Comparison of ENCODE assay signal across 10 mouse cellular contexts in genomic region chr4:127416906-127417305, GRCm38 (mm10). TPM values are rescaled to one million over a fixed set of nuclear protein-coding genes. Genes with fewer than 3 reads are reported as not detected.
DNase-seq lines count a peak whose midpoint lies in the region; ATAC-seq and TF ChIP-seq lines count a peak whose summit lies in the region.
"Had no signal": no experiment of that assay in that cellular context is flagged by ENCODE, and none has a peak within 500 bp of the region (broad histone marks: within the 10 kb centered on the region; RNA-seq: fewer than 3 reads in every experiment).

No protein-coding gene starts in this region.

- no peak overlapping the region for H3K9ac ChIP-seq in forebrain, embryonic 14.5 days (ENCODE audit: low read length)
- no peak overlapping the region for H3K9ac ChIP-seq in limb, embryonic 14.5 days (ENCODE audit: low read depth, low read length, severe bottlenecking)
- H3K9ac ChIP-seq: limb, embryonic 13.5 days had no signal

- TF ChIP-seq POLR2A in limb, embryonic 14.5 days (IDR thresholded peaks at IDR 0.05; ENCODE audit: borderline replicate concordance, extremely low read depth, insufficient read depth, insufficient read length), result no peak

- peaks cover 29% of the 10 kb centered on the region for H3K4me1 ChIP-seq in forebrain, embryonic 14.5 days (ENCODE audit: control insufficient read depth, insufficient read depth, low read length)
- peaks cover 24% of the 10 kb centered on the region for H3K4me1 ChIP-seq in forebrain, embryonic 10.5 days
- peaks cover 22% of the 10 kb centered on the region for H3K4me1 ChIP-seq in limb, embryonic 14.5 days (ENCODE audit: control insufficient read depth, insufficient read depth, low read length)
- H3K4me1 ChIP-seq in limb, embryonic 10.5 days, result peaks cover 44% of the 10 kb centered on the region
- H3K4me1 ChIP-seq in embryonic facial prominence, embryonic 10.5 days, result peaks cover 37% of the 10 kb centered on the region

- no peaks in the 10 kb centered on the region for H3K36me3 ChIP-seq in forebrain, embryonic 14.5 days (ENCODE audit: control insufficient read depth, insufficient read depth, low read length)
- H3K36me3 ChIP-seq in forebrain, embryonic 10.5 days (replicated peaks), result no peaks in the 10 kb centered on the region
- H3K36me3 ChIP-seq in limb, embryonic 14.5 days (ENCODE audit: control insufficient read depth, insufficient read depth, low read length), result no peaks in the 10 kb centered on the region
- H3K36me3 ChIP-seq in limb, embryonic 10.5 days, result no peaks in the 10 kb centered on the region
- no peaks in the 10 kb centered on the region for H3K36me3 ChIP-seq in embryonic facial prominence, embryonic 10.5 days (replicated peaks)
- H3K36me3 ChIP-seq: limb, embryonic 13.5 days had no signal

- no peak overlapping the region for H3K4me3 ChIP-seq in forebrain, embryonic 14.5 days (ENCODE audit: low read depth, low read length)
- H3K4me3 ChIP-seq in forebrain, embryonic 10.5 days, result no peak overlapping the region
- H3K4me3 ChIP-seq in limb, embryonic 14.5 days (replicated peaks; ENCODE audit: low read length), result no peak overlapping the region
- no peak overlapping the region for H3K4me3 ChIP-seq in limb, embryonic 10.5 days
- H3K4me3 ChIP-seq in embryonic facial prominence, embryonic 10.5 days, result no peak overlapping the region
- H3K4me3 ChIP-seq: limb, embryonic 13.5 days had no signal

- no peak overlapping the region for H3K4me2 ChIP-seq in forebrain, embryonic 14.5 days (ENCODE audit: low read length)
- no peak overlapping the region for H3K4me2 ChIP-seq in limb, embryonic 14.5 days (replicated peaks; ENCODE audit: low read depth, low read length, severe bottlenecking)
- H3K4me2 ChIP-seq: limb, embryonic 13.5 days had no signal

- 38% methylated on average over 7 of the region's 7 CpGs for WGBS in forebrain, embryonic 14.5 days
- WGBS in forebrain, embryonic 10.5 days, result 66% methylated on average over 7 of the region's 7 CpGs
- WGBS in limb, embryonic 14.5 days, result 30% methylated on average over 7 of the region's 7 CpGs
- 51% methylated on average over 7 of the region's 7 CpGs for WGBS in limb, embryonic 10.5 days
- 66% methylated on average over 7 of the region's 7 CpGs for WGBS in embryonic facial prominence, embryonic 10.5 days

- no peaks in the 10 kb centered on the region for H3K27me3 ChIP-seq in forebrain, embryonic 14.5 days (replicated peaks; ENCODE audit: control insufficient read depth, insufficient read depth, low read length)
- H3K27me3 ChIP-seq in forebrain, embryonic 10.5 days (ENCODE audit: poor library complexity, severe bottlenecking), result peaks cover 10% of the 10 kb centered on the region
- H3K27me3 ChIP-seq in limb, embryonic 14.5 days (ENCODE audit: control insufficient read depth, insufficient read depth, low read length), result no peaks in the 10 kb centered on the region
- H3K27me3 ChIP-seq in limb, embryonic 10.5 days (ENCODE audit: low read depth, poor library complexity, severe bottlenecking), result peaks cover 26% of the 10 kb centered on the region; the same call in 1 of the 2 replicates
- H3K27me3 ChIP-seq in embryonic facial prominence, embryonic 10.5 days (replicated peaks; ENCODE audit: low read depth, poor library complexity, severe bottlenecking), result peaks cover 13% of the 10 kb centered on the region; the same call in 1 of the 2 replicates

- H3K9me3 ChIP-seq in forebrain, embryonic 14.5 days (replicated peaks; ENCODE audit: control insufficient read depth, low read length), result no peaks in the 10 kb centered on the region
- H3K9me3 ChIP-seq in forebrain, embryonic 10.5 days, result no peaks in the 10 kb centered on the region
- H3K9me3 ChIP-seq in limb, embryonic 14.5 days (ENCODE audit: control insufficient read depth, low read length), result no peaks in the 10 kb centered on the region
- H3K9me3 ChIP-seq in limb, embryonic 10.5 days (replicated peaks), result no peaks in the 10 kb centered on the region
- H3K9me3 ChIP-seq in embryonic facial prominence, embryonic 10.5 days, result no peaks in the 10 kb centered on the region
- H3K9me3 ChIP-seq: limb, embryonic 13.5 days had no signal

- peak overlapping the region; percentile 55; the same call in 1 of the 2 replicates for H3K27ac ChIP-seq in forebrain, embryonic 14.5 days (ENCODE audit: low read depth, low read length)
- no peak overlapping the region for H3K27ac ChIP-seq in forebrain, embryonic 10.5 days
- no peak overlapping the region for H3K27ac ChIP-seq in limb, embryonic 14.5 days (replicated peaks; ENCODE audit: low read depth, low read length)
- H3K27ac ChIP-seq in limb, embryonic 10.5 days, result no peak overlapping the region
- 0 out of 2 replicates have a peak overlapping the region, but pooled peaks have one; percentile 1 for H3K27ac ChIP-seq in embryonic facial prominence, embryonic 10.5 days (replicated peaks)
- H3K27ac ChIP-seq: limb, embryonic 13.5 days had no signal

- DNase-seq in forebrain, embryonic 14.5 days (ENCODE audit: low spot score), result peak; percentile 90
- DNase-seq in forebrain, embryonic 10.5 days (ENCODE audit: extremely low spot score, low spot score), result no peak
- DNase-seq in limb, embryonic 14.5 days (ENCODE audit: low spot score), result peak; percentile 55
- DNase-seq in limb, embryonic 10.5 days (ENCODE audit: low spot score), result no peak
- no peak for DNase-seq in embryonic facial prominence, embryonic 10.5 days (ENCODE audit: low spot score)
- peak; percentile 26 for DNase-seq in lung, postnatal 36 days
- no peak for DNase-seq in thymus, postnatal 25 days
- DNase-seq in spleen, postnatal 14 days (ENCODE audit: low spot score in 2 of 2), result no peak
- DNase-seq: gastrocnemius, postnatal 10 days had no signal

- ATAC-seq in forebrain, embryonic 14.5 days, result peak; percentile 68
- no peak for ATAC-seq in limb, embryonic 14.5 days (ENCODE audit: low FRiP score, low read depth)

RNA-seq across cellular contexts. Expression of gene Gjb5, which starts 58.9 kb away (rescaled TPM):
- 0.10 and 0.21 TPM in 2 replicates for polyA plus RNA-seq in forebrain, embryonic 14.5 days (2014; fragmentation: Nextera tagmentation; extraction: Ambion mirVana)
- polyA plus RNA-seq in forebrain, embryonic 10.5 days (2016; fragmentation: Nextera tagmentation; extraction: Ambion mirVana), result 0.58 and 0.82 TPM in 2 replicates
- polyA plus RNA-seq in limb, embryonic 14.5 days (2012; rRNA removed), result 0.45 and 0.73 TPM in 2 replicates
- polyA plus RNA-seq in limb, embryonic 14.5 days (2014; fragmentation: Nextera tagmentation; extraction: Ambion mirVana), result 0.41 and 0.64 TPM in 2 replicates
- 1.6 and 1.7 TPM in 2 replicates for polyA plus RNA-seq in limb, embryonic 10.5 days (2016; fragmentation: Nextera tagmentation; extraction: Ambion mirVana)
- polyA plus RNA-seq in embryonic facial prominence, embryonic 10.5 days (2016; fragmentation: Nextera tagmentation; extraction: Ambion mirVana), result 1.2 and 1.7 TPM in 2 replicates

Comparison
In these comparisons a context has a peak if more than half of its experiments do, and no peak if none do; other contexts are left out.
1. DNase-seq: peak in forebrain, embryonic 14.5 days (single experiment), limb, embryonic 14.5 days (single experiment) and lung, postnatal 36 days (single experiment); none in forebrain, embryonic 10.5 days (single experiment), limb, embryonic 10.5 days (single experiment), embryonic facial prominence, embryonic 10.5 days (single experiment), thymus, postnatal 25 days (single experiment) and spleen, postnatal 14 days (0 of 2).
2. H3K27ac ChIP-seq: peak in forebrain, embryonic 14.5 days (single experiment) and embryonic facial prominence, embryonic 10.5 days (single experiment); none in forebrain, embryonic 10.5 days (single experiment), limb, embryonic 14.5 days (single experiment) and limb, embryonic 10.5 days (single experiment).